Mouse (Mus musculus): ENCODE measurements around the gene Gm37240.

GRCm38 (mm10) chr3:85203659-85204058 is 683.7 kb downstream of the Gm37240 start:
- TF ChIP-seq CTCF (IDR thresholded peaks at IDR 0.05; ENCODE audit: control insufficient read depth, insufficient read depth, low read length) (no peak), POLR2A (IDR thresholded peaks at IDR 0.05; ENCODE audit: borderline replicate concordance, control insufficient read depth, low read depth, low read length) (no peak)
